Mouse (Mus musculus): Measurements from ENCODE around the gene Tsc2. TPM values are rescaled to one million over a fixed set of nuclear protein-coding genes. Genes with fewer than 3 reads are reported as not detected.
"Not testable (repeated sequence)": the region's sequence is repeated elsewhere in the genome, so short reads cannot be mapped to it uniquely, and the experiment has no call there.

Gene Tsc2
- polyA plus RNA-seq, 1 experiment from 2014 or later, result 45.4 TPM

- not testable (repeated sequence) for H3K36me3 ChIP-seq; H3K9ac ChIP-seq; ATAC-seq (ENCODE audit: insufficient read depth, low FRiP score, low read depth); H3K27ac ChIP-seq; H3K9me3 ChIP-seq; H3K4me3 ChIP-seq (replicated peaks); H3K27me3 ChIP-seq (replicated peaks); H3K4me2 ChIP-seq
- 58% methylated on average over 7 of the region's 7 CpGs for WGBS
- peaks cover 16% of the 10 kb centered on the region for H3K4me1 ChIP-seq
These were observed 34.6 kb upstream of the Tsc2 start for GRCm38 (mm10) chr17:24667011-24667410.

DNA sequence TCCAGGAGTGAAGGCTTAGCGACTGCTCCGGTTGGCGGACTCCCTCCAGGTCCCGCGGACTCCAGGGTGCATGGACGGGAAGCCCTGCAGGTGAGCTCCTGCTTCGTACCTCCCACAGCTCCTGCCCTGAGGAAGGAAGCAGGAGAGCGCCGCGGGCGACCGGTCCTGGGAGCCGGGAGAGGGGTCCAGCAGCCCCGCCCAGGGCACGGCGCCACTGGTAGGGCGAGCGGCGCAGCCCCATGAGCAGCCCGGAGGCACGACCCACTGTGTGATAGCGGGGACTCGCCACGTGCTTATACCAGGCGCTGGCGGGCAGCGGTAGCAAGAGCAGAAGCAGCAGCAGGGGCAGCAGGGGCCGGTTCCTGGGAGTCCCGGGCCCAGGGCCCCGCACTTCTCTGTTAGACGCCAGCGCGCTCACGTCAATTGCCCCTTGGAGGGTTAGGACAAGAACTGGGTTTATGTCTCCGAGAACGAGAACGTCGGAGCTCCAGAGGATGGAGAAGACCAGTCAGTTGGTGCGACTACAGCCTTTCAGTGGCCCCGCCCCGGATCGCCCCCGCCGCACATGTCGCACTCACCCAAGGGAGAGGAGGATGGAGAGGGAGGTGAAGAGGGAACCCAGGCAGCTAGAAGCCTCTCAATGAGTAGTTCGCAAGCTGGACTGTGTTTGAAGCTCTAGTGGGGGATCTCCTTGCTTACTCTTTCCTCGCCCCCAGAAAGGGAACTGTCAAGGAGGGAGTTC is 25.8 kb upstream of the Tsc2 start, which contains the start of gene Npw:
TSS of gene Npw (minus strand) at position 441 of the 742 bp plus-strand sequence.
- Histone ChIP-seq H3K27me3 (replicated peaks) (peaks cover 42% of the 10 kb centered on the region), H3K9ac (no peak within 1 kb of the TSS; the same call in 1 of the 2 replicates), H3K4me1 (peaks cover 12% of the 10 kb centered on the region; the same call in 1 of the 2 replicates), H3K27ac (no peak within 1 kb of the TSS), H3K4me2 (peak within 1 kb of the TSS; percentile 95), H3K9me3 (no peaks in the 10 kb centered on the region), H3K36me3 (no peaks in the 10 kb centered on the region), H3K4me3 (replicated peaks) (peak within 1 kb of the TSS; percentile 40)
- WGBS, result 1% methylated on average over 47 of the region's 47 CpGs
- peak; percentile 51 for ATAC-seq (ENCODE audit: insufficient read depth, low FRiP score, low read depth)

GRCm38 (mm10) chr17:24654969-24655368 is 22.5 kb upstream of the Tsc2 start:
- no peak for ATAC-seq (ENCODE audit: insufficient read depth, low FRiP score, low read depth)
- Histone ChIP-seq H3K4me3 (replicated peaks) (no peak overlapping the region), H3K4me2 (no peak overlapping the region), H3K27me3 (replicated peaks) (peaks cover 33% of the 10 kb centered on the region), H3K9me3 (no peaks in the 10 kb centered on the region), H3K4me1 (peaks cover 18% of the 10 kb centered on the region; the same call in 1 of the 2 replicates), H3K36me3 (no peaks in the 10 kb centered on the region), H3K9ac (no peak overlapping the region), H3K27ac (no peak overlapping the region)
- WGBS, result 67% methylated on average over 4 of the region's 4 CpGs

DNA sequence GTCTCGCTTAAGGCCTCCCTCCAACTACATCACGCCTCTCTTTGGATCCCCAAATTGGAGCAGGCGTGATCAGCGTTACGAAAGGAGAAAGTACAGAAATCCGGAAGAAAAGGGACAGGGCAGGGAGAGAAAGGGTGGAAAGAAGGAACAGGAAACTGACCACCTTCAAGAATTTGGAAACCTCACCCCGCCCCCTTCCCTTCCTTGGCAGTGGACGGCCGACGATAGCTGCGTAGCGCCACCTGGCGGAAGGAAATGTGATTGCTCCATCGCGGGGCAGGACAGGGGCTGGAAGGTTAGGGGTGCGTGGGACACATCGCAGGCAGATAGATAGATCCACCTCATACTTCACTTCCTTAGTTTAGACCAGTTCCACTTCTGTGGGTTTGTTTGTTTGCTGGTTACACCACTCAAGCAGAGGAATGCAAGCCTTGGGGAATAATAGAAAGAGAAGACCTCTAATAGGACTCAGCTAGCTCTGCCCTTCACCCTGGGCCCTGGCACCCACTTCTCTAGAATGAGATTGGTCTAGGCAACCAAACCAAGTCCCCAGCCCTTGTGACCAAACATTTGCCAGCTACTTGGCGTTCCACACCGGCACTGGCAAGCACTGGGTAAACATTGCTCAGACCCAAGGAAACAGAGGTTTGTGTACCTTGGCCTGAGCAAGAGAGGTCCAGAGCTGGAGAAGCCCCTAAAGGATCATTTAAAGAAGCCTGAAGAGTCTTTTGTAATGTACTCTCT is 21.7 kb upstream of the Tsc2 start:
- H3K4me1 ChIP-seq, result peaks cover 18% of the 10 kb centered on the region; the same call in 1 of the 2 replicates
- ATAC-seq (ENCODE audit: insufficient read depth, low FRiP score, low read depth), result peak; percentile 43
- H3K27me3 ChIP-seq (replicated peaks), result peaks cover 28% of the 10 kb centered on the region
- H3K9me3 ChIP-seq, result no peaks in the 10 kb centered on the region
- H3K27ac ChIP-seq, result 0 out of 2 replicates have a peak overlapping the region, but pooled peaks have one; percentile 33
- H3K4me3 ChIP-seq (replicated peaks), result peak overlapping the region; percentile 34
- WGBS, result 2% methylated on average over 19 of the region's 19 CpGs
- H3K4me2 ChIP-seq, result peak overlapping the region; percentile 61
- H3K36me3 ChIP-seq, result no peaks in the 10 kb centered on the region
- no peak overlapping the region for H3K9ac ChIP-seq

DNA sequence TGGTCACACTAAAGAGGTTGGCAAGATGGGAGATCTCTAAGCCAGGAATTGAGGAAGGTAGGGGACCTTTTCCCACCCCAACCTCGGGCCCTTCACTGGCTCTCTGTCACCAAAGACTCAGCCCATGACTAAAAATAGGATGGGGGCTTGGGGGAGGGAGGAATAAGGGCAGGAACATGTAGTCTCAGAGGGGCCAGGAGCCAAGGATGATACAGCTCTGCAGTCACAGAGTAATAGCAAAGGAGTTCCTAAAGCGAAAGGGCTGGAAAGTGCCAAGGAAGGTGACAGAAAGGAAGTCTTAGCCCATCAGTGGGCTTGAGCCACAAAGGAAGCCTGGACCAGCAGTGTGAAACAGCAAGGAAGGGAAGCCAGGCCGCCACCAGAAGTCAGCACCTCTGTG is 19.4 kb upstream of the Tsc2 start:
- H3K36me3 ChIP-seq, result no peaks in the 10 kb centered on the region
- ATAC-seq (ENCODE audit: insufficient read depth, low FRiP score, low read depth), result no peak
- H3K27ac ChIP-seq, result no peak overlapping the region
- 80% methylated on average over 3 of the region's 3 CpGs for WGBS
- no peak overlapping the region for H3K9ac ChIP-seq
- H3K4me1 ChIP-seq, result peaks cover 16% of the 10 kb centered on the region; the same call in 1 of the 2 replicates
- peaks cover 5% of the 10 kb centered on the region; the same call in 1 of the 2 replicates for H3K27me3 ChIP-seq (replicated peaks)
- H3K4me2 ChIP-seq, result no peak overlapping the region
- H3K4me3 ChIP-seq (replicated peaks), result no peak overlapping the region
- H3K9me3 ChIP-seq, result no peaks in the 10 kb centered on the region

GRCm38 (mm10) chr17:24650766-24651165 is 18.3 kb upstream of the Tsc2 start:
- ATAC-seq (ENCODE audit: insufficient read depth, low FRiP score, low read depth), result no peak
- H3K4me3 ChIP-seq (replicated peaks), result no peak overlapping the region
- H3K4me1 ChIP-seq, result peaks cover 16% of the 10 kb centered on the region; the same call in 1 of the 2 replicates
- 74% methylated on average over 4 of the region's 4 CpGs for WGBS
- no peaks in the 10 kb centered on the region for H3K9me3 ChIP-seq
- peak overlapping the region; percentile 99; the same call in 1 of the 2 replicates for H3K4me2 ChIP-seq
- H3K36me3 ChIP-seq, result no peaks in the 10 kb centered on the region
- no peaks in the 10 kb centered on the region for H3K27me3 ChIP-seq (replicated peaks)
- no peak overlapping the region for H3K9ac ChIP-seq
- 0 out of 2 replicates have a peak overlapping the region, but pooled peaks have one; percentile 11 for H3K27ac ChIP-seq

- Histone ChIP-seq H3K9me3 (no peaks in the 10 kb centered on the region), H3K27me3 (replicated peaks) (no peaks in the 10 kb centered on the region), H3K4me3 (replicated peaks) (peak within 1 kb of the TSS; percentile 81), H3K9ac (peak within 1 kb of the TSS; percentile 95), H3K27ac (peak within 1 kb of the TSS; percentile 31; the same call in 1 of the 2 replicates), H3K4me2 (peak within 1 kb of the TSS; percentile 99), H3K4me1 (peaks cover 23% of the 10 kb centered on the region; the same call in 1 of the 2 replicates), H3K36me3 (no peaks in the 10 kb centered on the region)
- WGBS, result under 1% methylated on average over 41 of the region's 41 CpGs
- ATAC-seq (ENCODE audit: insufficient read depth, low FRiP score, low read depth), result peak; percentile 69; the same call in 1 of the 2 replicates
These were observed 17.7 kb upstream of the Tsc2 start, which contains the start of gene Slc9a3r2 for GRCm38 (mm10) chr17:24650070-24650616. TSS of gene Slc9a3r2 (minus strand) at chr17:24650327.

DNA sequence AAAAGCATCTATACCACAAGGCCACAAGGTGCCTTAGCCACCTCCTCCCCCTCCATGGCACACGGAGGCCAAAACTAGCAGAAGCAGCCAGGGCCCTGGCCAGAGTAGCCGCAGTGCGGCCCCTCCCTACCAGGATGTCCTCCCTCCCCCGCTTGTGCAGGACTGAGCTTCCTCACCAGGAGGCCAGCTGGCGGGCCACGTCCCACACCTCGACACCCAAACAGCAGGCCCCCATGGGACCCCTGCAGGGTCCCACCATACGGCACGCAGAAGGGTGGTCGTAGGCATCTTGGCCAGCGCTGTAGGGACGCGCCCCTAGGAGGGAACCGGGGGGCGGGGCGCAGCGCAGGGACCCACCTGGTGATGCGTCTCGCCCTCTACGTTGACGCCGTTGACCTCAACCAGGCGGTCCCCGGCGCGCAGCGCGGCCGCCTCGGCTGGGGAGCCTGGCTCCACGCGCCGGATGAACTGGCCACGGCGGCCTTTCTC is 17.2 kb upstream of the Tsc2 start:
- Histone ChIP-seq H3K36me3 (no peaks in the 10 kb centered on the region), H3K27me3 (replicated peaks) (no peaks in the 10 kb centered on the region), H3K9ac (peak overlapping the region; percentile 95), H3K27ac (peak overlapping the region; percentile 31; the same call in 1 of the 2 replicates), H3K9me3 (no peaks in the 10 kb centered on the region), H3K4me2 (peak overlapping the region; percentile 99), H3K4me3 (replicated peaks) (peak overlapping the region; percentile 81), H3K4me1 (peaks cover 28% of the 10 kb centered on the region; the same call in 1 of the 2 replicates)
- ATAC-seq (ENCODE audit: insufficient read depth, low FRiP score, low read depth), result peak; percentile 24; the same call in 1 of the 2 replicates
- WGBS, result 2% methylated on average over 35 of the region's 35 CpGs

GRCm38 (mm10) chr17:24648731-24649377 is 16.4 kb upstream of the Tsc2 start:
- H3K4me3 ChIP-seq (replicated peaks), result peak overlapping the region; percentile 81
- peak overlapping the region; percentile 99 for H3K4me2 ChIP-seq
- 71% methylated on average over 10 of the region's 10 CpGs for WGBS
- H3K27me3 ChIP-seq (replicated peaks), result no peaks in the 10 kb centered on the region
- H3K27ac ChIP-seq, result no peak overlapping the region
- peaks cover 33% of the 10 kb centered on the region; the same call in 1 of the 2 replicates for H3K4me1 ChIP-seq
- no peak for ATAC-seq (ENCODE audit: insufficient read depth, low FRiP score, low read depth)
- H3K9ac ChIP-seq, result no peak overlapping the region
- H3K9me3 ChIP-seq, result no peaks in the 10 kb centered on the region
- H3K36me3 ChIP-seq, result no peaks in the 10 kb centered on the region

GRCm38 (mm10) chr17:24647493-24647892 is 15.1 kb upstream of the Tsc2 start:
- H3K4me1 ChIP-seq, result peaks cover 37% of the 10 kb centered on the region; the same call in 1 of the 2 replicates
- no peak overlapping the region for H3K9ac ChIP-seq
- H3K4me2 ChIP-seq, result peak overlapping the region; percentile 30
- no peaks in the 10 kb centered on the region for H3K27me3 ChIP-seq (replicated peaks)
- peak overlapping the region; percentile 40; the same call in 1 of the 2 replicates for H3K27ac ChIP-seq
- 0 out of 2 replicates have a peak overlapping the region, but pooled peaks have one; percentile 4 for H3K4me3 ChIP-seq (replicated peaks)
- no peaks in the 10 kb centered on the region for H3K36me3 ChIP-seq
- WGBS, result 83% methylated on average over 11 of the region's 11 CpGs
- H3K9me3 ChIP-seq, result no peaks in the 10 kb centered on the region
- ATAC-seq (ENCODE audit: insufficient read depth, low FRiP score, low read depth), result no peak

- no peak overlapping the region for H3K9ac ChIP-seq
- no peak overlapping the region for H3K4me2 ChIP-seq
- peaks cover 37% of the 10 kb centered on the region; the same call in 1 of the 2 replicates for H3K4me1 ChIP-seq
- H3K27me3 ChIP-seq (replicated peaks), result no peaks in the 10 kb centered on the region
- H3K9me3 ChIP-seq, result no peaks in the 10 kb centered on the region
- no peak overlapping the region for H3K4me3 ChIP-seq (replicated peaks)
- no peak overlapping the region for H3K27ac ChIP-seq
- no peak for ATAC-seq (ENCODE audit: insufficient read depth, low FRiP score, low read depth)
- 85% methylated on average over 4 of the region's 4 CpGs for WGBS
- H3K36me3 ChIP-seq, result no peaks in the 10 kb centered on the region
These were observed 14.0 kb upstream of the Tsc2 start for GRCm38 (mm10) chr17:24646381-24646780.
